In the genomic region with DNA sequence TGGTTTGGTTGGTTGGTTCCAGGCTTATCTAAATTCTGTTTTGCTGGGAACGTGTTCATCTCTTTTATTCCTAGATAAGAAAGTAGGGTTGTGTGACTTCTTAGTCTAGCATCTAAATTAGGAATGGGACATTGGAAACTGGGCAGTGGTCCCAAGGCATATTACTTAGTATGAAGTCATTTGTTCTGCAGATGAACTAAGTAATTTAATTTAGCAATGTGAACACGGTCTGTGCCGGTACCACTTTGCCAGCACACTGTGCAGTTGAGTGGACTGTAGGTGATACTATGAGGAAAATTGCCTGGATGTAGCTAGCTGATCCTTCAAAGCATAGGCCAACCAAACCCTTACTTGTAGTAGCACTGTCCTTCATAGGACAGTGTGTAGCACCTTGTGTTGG, we compare ENCODE assay signal across 29 mouse cellular contexts. TPM values are rescaled to one million over a fixed set of nuclear protein-coding genes. Genes with fewer than 3 reads are reported as not detected.
DNase-seq lines count a peak whose midpoint lies in the region; ATAC-seq lines count a peak whose summit lies in the region.
"Had no signal": no experiment of that assay in that cellular context is flagged by ENCODE, and none has a peak within 500 bp of the region (broad histone marks: within the 10 kb centered on the region; RNA-seq: fewer than 3 reads in every experiment).

No protein-coding gene starts in this region.

- WGBS in heart, embryonic 10.5 days, result 94% methylated on average over 3 of the region's 3 CpGs
- 81% methylated on average over 3 of the region's 3 CpGs for WGBS in heart, embryonic 12.5 days

- no peaks in the 10 kb centered on the region for H3K9me3 ChIP-seq in heart, embryonic 10.5 days
- no peaks in the 10 kb centered on the region for H3K9me3 ChIP-seq in heart, embryonic 12.5 days (replicated peaks)
- H3K9me3 ChIP-seq: embryonic facial prominence, embryonic 10.5 days; embryonic facial prominence, embryonic 13.5 days; forebrain, embryonic 12.5 days; forebrain, embryonic 15.5 days had no signal

- H3K27ac ChIP-seq in heart, embryonic 10.5 days, result no peak overlapping the region
- H3K27ac ChIP-seq in heart, embryonic 12.5 days (ENCODE audit: poor library complexity, severe bottlenecking), result no peak overlapping the region
- H3K27ac ChIP-seq: embryonic facial prominence, embryonic 10.5 days; embryonic facial prominence, embryonic 13.5 days; forebrain, embryonic 12.5 days; forebrain, embryonic 15.5 days; hindbrain, embryonic 14.5 days; hindbrain, postnatal 0 days had no signal

- H3K27me3 ChIP-seq in heart, embryonic 10.5 days (ENCODE audit: insufficient read depth, poor library complexity, severe bottlenecking), result no peaks in the 10 kb centered on the region
- H3K27me3 ChIP-seq in heart, embryonic 12.5 days (replicated peaks), result no peaks in the 10 kb centered on the region
- H3K27me3 ChIP-seq: embryonic facial prominence, embryonic 13.5 days; forebrain, embryonic 12.5 days; forebrain, embryonic 15.5 days had no signal

- ATAC-seq in heart, embryonic 12.5 days (ENCODE audit: insufficient number of reproducible peaks, low FRiP score), result no peak
- ATAC-seq: CD4-positive, CD25-positive, alpha-beta regulatory T cell, adult 4 months; forebrain, embryonic 15.5 days; hindbrain, postnatal 0 days; inflammation-experienced regulatory T-cells, adult 6 months; intestine, embryonic 16.5 days had no signal

- H3K4me2 ChIP-seq in heart, embryonic 12.5 days, result no peak overlapping the region
- H3K4me2 ChIP-seq: embryonic facial prominence, embryonic 13.5 days; forebrain, embryonic 12.5 days; forebrain, embryonic 15.5 days; hindbrain, embryonic 14.5 days had no signal

- peak; percentile 83 for DNase-seq in heart, adult 11 months
- DNase-seq in heart, embryonic 10.5 days (ENCODE audit: low spot score), result no peak
- DNase-seq in heart, adult 8-10 months (ENCODE audit: low spot score), result peak; percentile 47
- peak; percentile 11 to 64 for DNase-seq in heart, postnatal 10 days
- no peak for DNase-seq in cerebellum, adult 11 months
- DNase-seq: adrenal gland, adult 8-10 months; adrenal gland, postnatal 36 days; cerebellum, adult 2 months; cerebellum, adult 9-11 months; cerebellum, postnatal 25 days; embryo, embryonic 11 days; gastrocnemius, postnatal 25 days; kidney, adult 18-20 months; kidney, adult 9 months had no signal

- H3K9ac ChIP-seq in heart, embryonic 12.5 days, result no peak overlapping the region
- H3K9ac ChIP-seq: embryonic facial prominence, embryonic 13.5 days; forebrain, embryonic 12.5 days; forebrain, embryonic 15.5 days; hindbrain, embryonic 14.5 days had no signal

- no peaks in the 10 kb centered on the region for H3K4me1 ChIP-seq in heart, embryonic 10.5 days
- no peaks in the 10 kb centered on the region for H3K4me1 ChIP-seq in heart, embryonic 12.5 days (replicated peaks)
- H3K4me1 ChIP-seq: embryonic facial prominence, embryonic 10.5 days; embryonic facial prominence, embryonic 13.5 days; forebrain, embryonic 12.5 days; forebrain, embryonic 15.5 days had no signal

- no peak overlapping the region for H3K4me3 ChIP-seq in heart, embryonic 10.5 days
- H3K4me3 ChIP-seq in heart, embryonic 12.5 days, result no peak overlapping the region
- H3K4me3 ChIP-seq: embryonic facial prominence, embryonic 10.5 days; embryonic facial prominence, embryonic 13.5 days; erythroblast, embryonic 14.5 days; forebrain, embryonic 12.5 days; forebrain, embryonic 15.5 days had no signal

- intact Hi-C loops in heart, postnatal 10 days (cut with DNase I), result no loop called here

- H3K36me3 ChIP-seq in heart, embryonic 10.5 days, result peaks cover 82% of the 10 kb centered on the region
- H3K36me3 ChIP-seq in heart, embryonic 12.5 days, result peaks cover 74% of the 10 kb centered on the region

RNA-seq across cellular contexts. Expression of gene Tmprss5, which starts 4.2 kb away (rescaled TPM):
- 0.14 and 0.39 TPM in 2 replicates for polyA plus RNA-seq in heart, embryonic 10.5 days (2016; fragmentation: Nextera tagmentation; extraction: Ambion mirVana)
- under 1 TPM in 1 of 4 experiments, not detected in 3; 0.19 TPM for total RNA-seq in heart, adult 8-10 months (2022)
- 0.12 and 0.18 TPM in 2 replicates for polyA plus RNA-seq in heart, embryonic 12.5 days (2016; fragmentation: Nextera tagmentation; extraction: Ambion mirVana)
- under 1 TPM in 1 of 2 experiments, not detected in 1; 0.14 TPM for total RNA-seq in heart, postnatal 10 days (2021)
- total RNA-seq: granulocyte monocyte progenitor cell, adult 5-6 weeks; MEL had no signal
- polyA plus RNA-seq: C2C12; CD4-positive, CD25-positive, alpha-beta regulatory T cell, adult 4 months; erythroblast, embryonic 14.5 days; heart, embryonic 14.5 days; inflammation-experienced regulatory T-cells, adult 6 months had no signal

RNA-seq across cellular contexts. Expression of gene Zw10, which starts 21.4 kb away (rescaled TPM):
- polyA plus RNA-seq in heart, embryonic 10.5 days (2016; fragmentation: Nextera tagmentation; extraction: Ambion mirVana), result 33.4 and 37.7 TPM in 2 replicates
- total RNA-seq in heart, adult 8-10 months (2022), result 10 to 100 TPM; 11.6 to 13.5 (median 12.5) TPM
- polyA plus RNA-seq in heart, embryonic 12.5 days (2016; fragmentation: Nextera tagmentation; extraction: Ambion mirVana), result 28.3 and 30.6 TPM in 2 replicates
- 10 to 100 TPM; 12.1 to 12.4 TPM for total RNA-seq in heart, postnatal 10 days (2021)

Comparison
In these comparisons a context has a peak if more than half of its experiments do, and no peak if none do; other contexts are left out.
1. DNase-seq: peak in heart, adult 11 months (single experiment), heart, adult 8-10 months (single experiment) and heart, postnatal 10 days (2 of 2); none in heart, embryonic 10.5 days (single experiment) and cerebellum, adult 11 months (single experiment).